Mouse (Mus musculus) lung, embryonic 15.5 days (tissue): ENCODE results near the gene Mchr1. TPM values are rescaled to one million over a fixed set of nuclear protein-coding genes. Genes with fewer than 3 reads are reported as not detected.

Source experiments
- ATAC-seq: fragments of 200-750 bp; cut with Nextera tagmentation; 2 replicates; pipeline ENCODE4 v1.8.0; 2017; ENCODE audit warnings: moderate number of reproducible peaks, borderline replicate concordance; ENCODE audit not compliant: low FRiP score, low TSS enrichment; ENCODE audit errors: extremely low read depth
- H3K27ac ChIP-seq: fragments of 300-500 bp; sonication (generic); 2 replicates; pipeline ENCODE4 v1.5.1; 2015; ENCODE audit warnings: moderate library complexity, mild to moderate bottlenecking, inconsistent platforms
- H3K27me3 ChIP-seq: fragments of 300-500 bp; sonication (generic); 2 replicates; pipeline ENCODE4 v1.6.1; 2015; ENCODE audit warnings: inconsistent platforms
- H3K36me3 ChIP-seq: fragments of 300-500 bp; sonication (generic); 2 replicates; pipeline ENCODE4 v1.6.1; 2015; ENCODE audit warnings: inconsistent platforms
- H3K4me1 ChIP-seq: fragments of 300-500 bp; sonication (generic); 2 replicates; pipeline ENCODE4 v1.6.1; 2015; ENCODE audit warnings: inconsistent platforms
- H3K4me2 ChIP-seq: fragments of 300-500 bp; sonication (generic); 2 replicates; pipeline ENCODE4 v1.6.1; 2015; ENCODE audit warnings: inconsistent platforms, mild to moderate bottlenecking, moderate library complexity
- H3K4me3 ChIP-seq: fragments of 300-500 bp; sonication (generic); 2 replicates; pipeline ENCODE4 v1.5.1; 2015; ENCODE audit warnings: mild to moderate bottlenecking, inconsistent platforms
- H3K9ac ChIP-seq: fragments of 300-500 bp; sonication (generic); 2 replicates; pipeline ENCODE4 v1.6.1; 2015; ENCODE audit warnings: inconsistent platforms
- H3K9me3 ChIP-seq: fragments of 300-500 bp; sonication (generic); 2 replicates; pipeline ENCODE4 v1.6.1; 2016; ENCODE audit warnings: inconsistent platforms
- WGBS: fragments of 180-500 bp; shearing (Covaris S2); methylation state at CpG from one replicate; pipeline ENCODE4 v1.1.7; 2015; 5-methylcytosine and 5-hydroxymethylcytosine counted together
- polyA plus RNA-seq: library from polyadenylated mRNA; unstranded; fragments of >200 nt; fragmentation: Nextera tagmentation; extraction: Ambion mirVana; gene quantifications from 2 replicates; pipeline ENCODE4 v1.2.1, GENCODE M21; 2015

Gene Mchr1
- polyA plus RNA-seq, 1 experiment from 2014 or later, result 1.1 TPM

DNA sequence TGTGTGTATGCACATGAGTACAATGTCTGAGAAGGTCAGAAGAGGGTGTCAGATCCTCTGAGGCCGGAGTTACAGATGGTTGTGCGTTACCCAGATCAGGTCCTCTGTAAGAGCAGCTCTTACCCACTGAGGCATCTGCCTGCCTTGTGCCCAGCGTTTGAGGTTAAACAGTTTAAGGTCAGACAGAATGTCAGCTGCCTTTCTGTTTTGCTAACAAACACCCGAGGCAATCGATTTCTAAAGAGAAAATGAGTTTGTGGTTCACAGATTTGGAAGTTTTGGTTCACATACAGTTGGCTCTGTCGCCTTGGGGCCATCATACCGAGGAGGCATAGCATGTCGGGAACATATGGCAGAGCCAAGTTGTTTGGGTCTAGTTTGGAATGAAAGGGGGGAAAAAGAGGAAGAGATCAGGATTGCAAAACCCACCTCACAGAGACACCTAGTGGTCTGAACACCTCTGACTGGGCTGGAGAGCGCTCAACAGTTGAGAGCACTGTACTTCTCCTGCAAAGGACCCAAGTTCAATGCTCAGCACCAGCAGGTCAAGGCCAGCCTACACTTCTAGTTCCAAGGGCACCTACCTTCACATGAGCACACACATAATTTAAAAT lies 48.9 kb downstream of the Mchr1 start:
- H3K4me1 ChIP-seq, result no peaks in the 10 kb centered on the region
- WGBS, result 77% methylated on average over 9 of the region's 9 CpGs
- no peaks in the 10 kb centered on the region for H3K27me3 ChIP-seq
- H3K4me2 ChIP-seq, result no peak overlapping the region
- no peaks in the 10 kb centered on the region for H3K36me3 ChIP-seq
- H3K27ac ChIP-seq, result no peak overlapping the region
- H3K9me3 ChIP-seq, result no peaks in the 10 kb centered on the region
- no peak overlapping the region for H3K4me3 ChIP-seq
- no peak for ATAC-seq
- H3K9ac ChIP-seq, result no peak overlapping the region

Other genes starting within 250 kb of the Mchr1 start
- gene Mrtfa, start 44.7 kb upstream of the Mchr1 start, polyA plus RNA-seq, result 23.2 and 24.2 TPM in 2 replicates
- 110 and 112 TPM in 2 replicates for gene Slc25a17, start 125.3 kb downstream of the Mchr1 start, polyA plus RNA-seq
- 146 and 154 TPM in 2 replicates for gene St13, start 164.6 kb downstream of the Mchr1 start, polyA plus RNA-seq
- 10.4 and 10.9 TPM in 2 replicates for gene Xpnpep3, start 164.6 kb downstream of the Mchr1 start, polyA plus RNA-seq
- gene Dnajb7, start 172.8 kb downstream of the Mchr1 start, polyA plus RNA-seq, result 1.3 and 2.0 TPM in 2 replicates
- gene Rbx1, start 230.8 kb downstream of the Mchr1 start, polyA plus RNA-seq, result 458 and 521 TPM in 2 replicates